Mouse (Mus musculus) embryonic facial prominence, embryonic 13.5 days (tissue): ENCODE results near the gene Gm11084. TPM values are rescaled to one million over a fixed set of nuclear protein-coding genes. Genes with fewer than 3 reads are reported as not detected.
"Not testable (repeated sequence)": the region's sequence is repeated elsewhere in the genome, so short reads cannot be mapped to it uniquely, and the experiment has no call there.

Experiments used
- ATAC-seq: fragments of 200-750 bp; cut with Nextera tagmentation; 2 replicates; pipeline ENCODE4 v1.8.0; 2017; ENCODE audit warnings: low read depth; ENCODE audit not compliant: insufficient number of reproducible peaks, insufficient read depth, low FRiP score, low TSS enrichment
- H3K27ac ChIP-seq: fragments of 300-500 bp; sonication (generic); 2 replicates; pipeline ENCODE4 v1.5.1; 2015; ENCODE audit warnings: moderate library complexity, mild to moderate bottlenecking, inconsistent platforms
- H3K27me3 ChIP-seq: fragments of 300-500 bp; sonication (generic); 2 replicates; pipeline ENCODE4 v1.6.1; 2015; ENCODE audit warnings: mild to moderate bottlenecking, inconsistent platforms
- H3K36me3 ChIP-seq: fragments of 300-500 bp; sonication (generic); 2 replicates; pipeline ENCODE4 v1.6.1; 2015; ENCODE audit warnings: mild to moderate bottlenecking, inconsistent platforms
- H3K4me1 ChIP-seq: fragments of 300-500 bp; sonication (generic); 2 replicates; pipeline ENCODE4 v1.6.1; 2015; ENCODE audit warnings: inconsistent platforms
- H3K4me2 ChIP-seq: fragments of 300-500 bp; sonication (generic); 2 replicates; pipeline ENCODE4 v1.6.1; 2015; ENCODE audit warnings: moderate library complexity, mild to moderate bottlenecking, inconsistent platforms
- H3K4me3 ChIP-seq: fragments of 300-500 bp; sonication (generic); 2 replicates; pipeline ENCODE4 v1.5.1; 2015; ENCODE audit warnings: mild to moderate bottlenecking, inconsistent platforms
- H3K9ac ChIP-seq: fragments of 300-500 bp; sonication (generic); 2 replicates; pipeline ENCODE4 v1.6.1; 2015; ENCODE audit warnings: mild to moderate bottlenecking, inconsistent platforms
- H3K9me3 ChIP-seq: fragments of 300-500 bp; sonication (generic); 2 replicates; pipeline ENCODE4 v1.6.1; 2016; ENCODE audit warnings: inconsistent platforms
- WGBS: fragments of 180-500 bp; shearing (Covaris S2); methylation state at CpG from one replicate; pipeline ENCODE4 v1.1.7; 2015; ENCODE audit warnings: mixed read lengths; 5-methylcytosine and 5-hydroxymethylcytosine counted together
- polyA plus RNA-seq: library from polyadenylated mRNA; unstranded; fragments of >200 nt; fragmentation: Nextera tagmentation; extraction: Ambion mirVana; gene quantifications from 2 replicates; pipeline ENCODE4 v1.2.1, GENCODE M21; 2015

The Gm11084 gene
- not detected in 2 replicates for polyA plus RNA-seq

DNA sequence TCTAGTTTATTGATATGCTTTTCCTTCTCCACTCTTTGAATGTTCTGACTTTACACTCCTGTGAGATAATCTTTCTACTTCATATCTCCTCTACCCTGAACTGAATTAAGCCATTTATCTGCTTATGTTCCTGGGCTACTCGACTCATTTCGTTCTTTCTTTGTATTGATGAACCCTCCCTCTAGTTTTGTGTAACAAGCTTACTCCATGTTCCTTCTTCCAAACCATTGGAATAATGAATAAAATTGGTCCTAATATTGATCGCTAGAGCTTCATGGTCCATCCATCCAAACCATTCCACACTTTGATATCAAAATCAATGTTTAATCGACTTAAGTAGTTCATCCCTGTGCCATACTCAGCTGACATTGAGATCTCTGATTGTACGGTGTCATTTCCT, at the start of gene Gm11084:
Gm11084 (minus strand) TSS at position 101 of the 400 bp plus-strand sequence.
- Histone ChIP-seq H3K36me3 (peaks cover 11% of the 10 kb centered on the region), H3K9ac (no peak within 1 kb of the TSS), H3K4me2 (no peak within 1 kb of the TSS), H3K4me1 (no peaks in the 10 kb centered on the region), H3K9me3 (peaks cover 10% of the 10 kb centered on the region), H3K4me3 (no peak within 1 kb of the TSS), H3K27me3 (no peaks in the 10 kb centered on the region), H3K27ac (no peak within 1 kb of the TSS)
- ATAC-seq = no peak
- WGBS = 92% methylated on average over 5 of the region's 5 CpGs

DNA sequence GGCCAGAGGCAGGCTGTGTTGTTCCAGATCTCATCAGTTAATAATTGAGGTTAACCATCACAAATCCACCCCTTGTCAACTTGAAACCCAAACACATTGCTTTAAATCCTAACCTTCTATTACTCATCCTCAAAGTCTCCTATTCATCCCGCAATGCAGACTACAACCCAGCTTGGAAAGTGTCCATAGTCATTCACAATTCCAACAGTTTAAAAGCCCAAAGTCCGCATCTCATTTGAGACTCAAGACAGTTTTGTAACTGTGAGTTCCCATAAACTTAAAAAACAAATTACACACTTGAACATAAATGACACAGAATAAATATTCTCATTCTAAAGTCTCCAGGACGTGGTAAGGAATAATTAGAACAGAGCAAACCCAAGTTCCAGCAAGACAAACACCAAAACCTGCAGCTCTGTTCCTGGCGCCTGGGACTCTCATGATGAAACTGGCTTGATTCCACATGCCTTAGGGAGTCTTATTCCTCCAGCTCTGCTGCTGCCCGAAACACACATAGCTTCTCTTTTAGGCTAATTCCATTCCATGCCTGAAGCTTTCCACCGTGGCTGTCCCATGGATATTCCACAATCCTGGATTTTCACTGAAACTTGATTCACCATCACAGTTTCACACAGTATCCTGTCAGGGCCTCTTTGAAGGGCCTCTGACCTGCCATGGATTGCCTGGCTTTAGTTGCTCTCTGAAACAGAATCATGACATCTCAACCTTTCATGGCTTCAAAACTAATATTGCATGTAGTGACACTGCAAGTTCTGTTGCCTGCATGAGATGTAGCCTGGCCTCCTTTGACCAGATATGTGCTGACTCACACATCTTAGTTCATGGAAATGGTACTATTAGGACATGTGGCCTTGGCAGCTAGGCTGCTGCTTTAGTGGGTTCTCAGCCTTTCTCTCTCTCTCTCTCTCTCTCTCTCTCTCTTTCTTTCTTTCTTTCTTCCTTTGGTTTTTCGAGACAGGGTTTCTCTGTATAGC, 44.8 kb upstream of the Gm11084 start:
- no peak overlapping the region for H3K4me3 ChIP-seq
- H3K27me3 ChIP-seq = no peaks in the 10 kb centered on the region
- no peak for ATAC-seq
- H3K4me1 ChIP-seq = peaks cover 7% of the 10 kb centered on the region; the same call in 1 of the 2 replicates
- H3K9ac ChIP-seq = no peak overlapping the region
- H3K9me3 ChIP-seq = no peaks in the 10 kb centered on the region
- H3K36me3 ChIP-seq = no peaks in the 10 kb centered on the region
- 72% methylated on average over 7 of the region's 7 CpGs for WGBS
- H3K27ac ChIP-seq = no peak overlapping the region
- H3K4me2 ChIP-seq = no peak overlapping the region

DNA sequence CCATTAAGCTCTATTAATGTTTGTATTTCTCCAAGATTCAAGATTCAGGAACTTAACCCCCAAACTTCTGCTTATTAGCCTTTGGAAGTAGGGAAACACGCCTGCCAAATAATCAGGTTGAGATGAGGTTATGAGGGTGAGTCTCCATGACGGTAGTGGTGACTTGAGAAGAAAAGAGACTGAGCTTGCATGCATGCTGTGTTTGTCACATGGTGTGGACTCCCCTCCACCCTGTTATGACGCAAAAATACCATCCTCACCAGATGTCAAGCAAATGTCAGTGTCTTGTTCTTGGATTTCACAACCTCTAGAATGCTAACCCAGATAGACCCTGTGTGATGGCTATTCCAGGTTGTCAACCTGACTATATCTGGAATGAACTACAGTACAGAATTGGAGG, 43.3 kb upstream of the Gm11084 start:
- Histone ChIP-seq H3K9me3 (no peaks in the 10 kb centered on the region), H3K4me1 (peaks cover 7% of the 10 kb centered on the region; the same call in 1 of the 2 replicates), H3K4me2 (no peak overlapping the region), H3K27ac (no peak overlapping the region), H3K9ac (no peak overlapping the region), H3K36me3 (no peaks in the 10 kb centered on the region), H3K4me3 (no peak overlapping the region), H3K27me3 (no peaks in the 10 kb centered on the region)
- ATAC-seq = no peak
- WGBS = 96% methylated on average over 3 of the region's 3 CpGs

DNA sequence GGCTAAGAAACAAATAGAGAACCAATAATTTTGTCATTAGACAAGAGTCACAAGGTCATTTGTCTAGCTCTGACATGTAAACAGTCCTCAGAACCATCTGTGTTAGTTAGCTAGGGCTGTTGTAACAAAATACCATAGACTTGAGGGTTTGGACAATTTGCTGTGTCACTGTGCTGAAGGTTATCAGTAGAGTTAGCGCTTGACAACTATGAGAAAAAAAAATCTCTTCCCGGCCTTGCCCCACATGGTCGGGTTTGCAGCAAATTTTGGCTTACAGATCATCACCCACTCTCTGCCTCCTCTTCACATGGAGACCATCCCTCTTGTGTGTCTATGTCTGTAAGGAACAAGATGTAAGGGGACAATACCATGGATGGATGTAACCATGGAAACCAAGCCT, 41.5 kb upstream of the Gm11084 start:
- no peaks in the 10 kb centered on the region for H3K9me3 ChIP-seq
- H3K4me3 ChIP-seq = no peak overlapping the region
- no peak for ATAC-seq
- H3K4me2 ChIP-seq = no peak overlapping the region
- no peaks in the 10 kb centered on the region for H3K27me3 ChIP-seq
- H3K27ac ChIP-seq = no peak overlapping the region
- no peak overlapping the region for H3K9ac ChIP-seq
- 68% methylated on average over 3 of the region's 3 CpGs for WGBS
- H3K4me1 ChIP-seq = no peaks in the 10 kb centered on the region
- H3K36me3 ChIP-seq = no peaks in the 10 kb centered on the region

DNA sequence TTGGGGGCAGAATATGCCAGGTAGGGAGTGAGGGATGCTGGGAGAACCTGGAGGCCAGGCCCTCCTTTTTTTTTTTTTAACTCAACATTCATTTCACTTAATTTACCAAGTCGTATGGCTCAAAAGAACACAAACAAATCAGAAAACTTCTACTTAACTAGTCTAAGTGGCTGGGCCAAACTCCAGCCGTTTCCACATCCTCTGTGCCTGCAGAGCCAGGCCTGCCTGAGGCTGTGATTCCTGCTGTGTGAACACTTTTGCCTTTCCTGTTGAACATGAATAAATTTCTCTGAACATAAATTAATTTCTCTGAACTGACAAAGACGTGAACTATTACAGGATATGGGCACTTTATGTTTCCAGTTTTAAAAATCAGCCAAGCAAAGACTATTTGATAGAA, 40.6 kb upstream of the Gm11084 start:
- Histone ChIP-seq H3K4me1 (no peaks in the 10 kb centered on the region), H3K9me3 (no peaks in the 10 kb centered on the region), H3K4me3 (no peak overlapping the region), H3K9ac (no peak overlapping the region), H3K4me2 (no peak overlapping the region), H3K36me3 (no peaks in the 10 kb centered on the region), H3K27me3 (no peaks in the 10 kb centered on the region), H3K27ac (no peak overlapping the region)
- ATAC-seq = no peak
- WGBS = 28% methylated on average over 3 of the region's 3 CpGs

DNA sequence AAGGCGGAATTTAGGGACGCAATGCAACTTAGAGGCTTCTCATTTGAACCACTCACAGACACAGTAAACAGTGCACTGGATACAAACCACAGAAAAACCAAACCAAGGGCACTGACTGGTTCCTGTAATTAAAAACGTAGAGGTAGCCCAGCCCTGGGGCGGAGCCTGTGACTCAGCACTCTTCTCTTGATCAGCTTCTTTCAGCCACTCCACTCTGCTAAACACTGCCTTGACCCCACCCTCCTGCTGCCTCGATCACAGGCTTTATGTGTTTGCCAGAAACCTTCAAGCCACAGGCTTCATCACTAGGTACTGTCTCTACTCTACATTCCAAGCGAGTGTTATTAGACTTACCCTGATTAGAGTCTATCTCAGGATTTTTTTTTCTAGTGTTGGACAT, 37.3 kb upstream of the Gm11084 start:
- H3K4me3 ChIP-seq = no peak overlapping the region
- H3K4me1 ChIP-seq = peaks cover 4% of the 10 kb centered on the region; the same call in 1 of the 2 replicates
- H3K27ac ChIP-seq = no peak overlapping the region
- H3K27me3 ChIP-seq = no peaks in the 10 kb centered on the region
- WGBS = 40% methylated on average over 6 of the region's 6 CpGs
- no peaks in the 10 kb centered on the region for H3K36me3 ChIP-seq
- no peak for ATAC-seq
- H3K9me3 ChIP-seq = no peaks in the 10 kb centered on the region
- no peak overlapping the region for H3K4me2 ChIP-seq
- no peak overlapping the region for H3K9ac ChIP-seq

DNA sequence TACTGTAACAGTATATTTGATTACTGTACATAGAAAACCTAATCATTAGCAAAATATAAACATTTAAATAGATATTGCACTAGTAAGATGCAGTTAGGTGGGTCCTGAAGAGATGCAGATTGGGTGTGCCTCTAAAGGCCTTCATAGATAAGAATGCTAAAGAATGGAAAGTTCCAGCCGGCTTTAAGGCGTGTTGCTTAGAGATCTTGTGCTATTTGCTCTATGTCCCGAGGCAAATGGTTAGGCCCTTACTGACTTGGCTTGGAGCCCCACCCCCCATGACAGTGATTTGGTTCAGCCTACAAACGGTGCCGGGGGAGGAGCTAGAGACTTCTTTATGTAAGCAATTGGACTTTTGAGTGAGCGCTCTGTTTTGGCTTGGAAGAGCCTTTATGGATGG, 34.5 kb upstream of the Gm11084 start:
- Histone ChIP-seq H3K4me1 (peaks cover 4% of the 10 kb centered on the region; the same call in 1 of the 2 replicates), H3K9ac (no peak overlapping the region), H3K4me3 (no peak overlapping the region), H3K27me3 (no peaks in the 10 kb centered on the region), H3K9me3 (no peaks in the 10 kb centered on the region), H3K27ac (no peak overlapping the region), H3K36me3 (no peaks in the 10 kb centered on the region), H3K4me2 (no peak overlapping the region)
- ATAC-seq = no peak
- 86% methylated on average over 6 of the region's 6 CpGs for WGBS

DNA sequence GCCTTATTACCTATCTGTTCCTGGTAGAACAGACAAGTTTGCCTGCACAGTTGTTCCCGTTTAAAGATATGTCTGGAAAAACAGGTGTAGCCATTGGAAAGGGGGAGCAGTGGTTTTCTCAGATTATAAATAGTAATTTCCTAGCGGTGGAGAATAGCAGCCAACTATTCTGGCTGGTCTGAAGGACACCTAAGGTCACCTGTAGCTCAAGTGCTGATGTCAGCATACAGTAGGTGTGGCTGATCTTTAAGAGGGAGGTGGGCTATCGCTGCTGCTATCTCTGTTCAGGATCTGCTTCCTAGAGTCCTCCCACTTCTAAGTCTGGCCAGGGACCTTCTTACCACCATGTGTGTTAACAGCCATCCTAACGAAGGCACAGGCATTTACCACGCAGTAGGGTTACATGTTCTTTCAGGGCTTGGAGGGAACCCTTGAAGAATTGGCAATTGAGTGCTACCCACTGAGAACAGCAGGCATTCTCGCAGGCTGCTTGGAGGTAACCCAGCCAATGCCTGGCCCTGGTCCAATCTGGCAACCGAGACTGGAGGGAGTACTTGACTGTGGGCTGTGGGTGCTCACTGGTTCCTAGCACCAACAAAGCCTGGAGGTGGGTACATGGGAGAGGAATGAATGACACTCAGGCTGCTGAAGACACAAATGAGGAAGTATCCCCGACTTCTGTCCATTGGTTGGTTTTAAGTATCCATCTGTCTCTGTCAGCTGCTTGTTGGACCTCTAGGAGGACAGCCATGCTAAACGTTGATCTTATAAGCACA, 33.0 kb upstream of the Gm11084 start:
- no peak for ATAC-seq
- H3K9me3 ChIP-seq = no peaks in the 10 kb centered on the region

DNA sequence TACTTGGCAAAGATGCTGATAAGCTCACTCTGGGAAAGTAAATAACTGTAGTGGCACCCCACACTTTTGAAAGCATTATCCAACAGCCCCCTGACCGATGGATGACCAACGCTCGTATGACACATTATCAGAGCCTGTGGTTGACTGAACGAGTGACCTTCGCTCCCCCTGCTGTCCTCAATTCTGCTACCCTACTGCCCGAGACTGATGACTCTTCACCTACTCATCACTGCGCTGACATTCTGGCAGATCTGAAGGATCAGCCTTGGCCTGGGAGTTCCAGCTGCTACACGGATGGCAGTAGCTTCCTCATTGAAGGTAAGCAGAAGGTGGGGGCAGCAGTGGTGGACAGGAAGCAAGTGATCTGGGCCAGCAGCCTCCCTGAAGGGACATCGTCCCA, 27.5 kb upstream of the Gm11084 start:
- peaks cover 15% of the 10 kb centered on the region; the same call in 1 of the 2 replicates for H3K9me3 ChIP-seq
- not testable (repeated sequence) for H3K36me3 ChIP-seq, H3K4me3 ChIP-seq, H3K27ac ChIP-seq, H3K9ac ChIP-seq, H3K27me3 ChIP-seq, ATAC-seq, H3K4me1 ChIP-seq, H3K4me2 ChIP-seq
- WGBS = 85% methylated on average over 9 of the region's 9 CpGs

More for the DNA sequence above, 33.0 kb upstream of the Gm11084 start:
- H3K27ac ChIP-seq = no peak overlapping the region
- no peak overlapping the region for H3K9ac ChIP-seq
- H3K4me2 ChIP-seq = no peak overlapping the region
- no peak overlapping the region for H3K4me3 ChIP-seq
- H3K27me3 ChIP-seq = no peaks in the 10 kb centered on the region
- H3K4me1 ChIP-seq = peaks cover 4% of the 10 kb centered on the region; the same call in 1 of the 2 replicates
- no peaks in the 10 kb centered on the region for H3K36me3 ChIP-seq
- 76% methylated on average over 9 of the region's 9 CpGs for WGBS

DNA sequence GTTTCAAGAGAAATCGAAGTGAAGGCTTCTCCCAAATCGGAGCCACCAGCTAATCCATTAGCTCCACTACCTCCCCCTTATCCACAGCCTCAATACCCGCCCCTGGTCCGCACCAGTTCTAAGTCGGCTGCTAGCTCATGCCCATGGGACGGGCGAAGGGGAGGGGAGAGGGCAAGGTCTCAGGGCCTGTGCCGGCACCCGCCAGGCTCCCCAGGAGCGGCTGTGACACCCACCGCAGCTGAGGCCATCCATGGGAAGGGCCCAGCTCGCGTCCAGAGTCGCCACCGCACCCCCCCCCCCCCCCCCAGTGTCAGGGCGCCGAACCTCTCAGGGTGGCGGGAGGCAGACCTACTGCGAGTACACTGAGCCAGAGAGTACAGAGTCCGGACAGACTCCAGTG, 26.1 kb upstream of the Gm11084 start:
- 78% methylated on average over 19 of the region's 20 CpGs for WGBS
- no peak overlapping the region for H3K4me3 ChIP-seq
- ATAC-seq = no peak
- H3K4me2 ChIP-seq = no peak overlapping the region
- no peaks in the 10 kb centered on the region for H3K27me3 ChIP-seq
- H3K36me3 ChIP-seq = no peaks in the 10 kb centered on the region
- peaks cover 15% of the 10 kb centered on the region; the same call in 1 of the 2 replicates for H3K9me3 ChIP-seq
- no peak overlapping the region for H3K9ac ChIP-seq
- H3K4me1 ChIP-seq = no peaks in the 10 kb centered on the region
- no peak overlapping the region for H3K27ac ChIP-seq

DNA sequence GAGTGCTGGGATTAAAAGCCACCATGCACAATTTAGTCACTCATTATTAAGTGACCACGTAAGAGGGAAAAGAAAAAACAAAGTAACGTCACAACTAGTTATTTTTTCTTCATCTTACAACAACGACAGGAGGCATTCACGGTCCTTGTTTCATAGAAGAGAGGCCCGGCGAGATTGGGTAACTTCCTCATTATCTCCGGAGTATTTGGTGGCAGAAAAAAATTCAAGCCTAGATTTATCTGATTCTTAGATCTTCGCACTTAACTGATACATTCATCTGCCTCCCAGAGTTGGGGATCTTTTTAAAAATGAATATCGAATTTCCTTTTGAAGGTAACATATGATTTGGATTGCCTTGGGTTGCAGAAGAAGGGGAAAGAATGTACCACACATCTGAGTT, 21.0 kb upstream of the Gm11084 start:
- 89% methylated on average over 9 of the region's 9 CpGs for WGBS
- Histone ChIP-seq H3K4me1 (peaks cover 29% of the 10 kb centered on the region), H3K9ac (no peak overlapping the region), H3K27me3 (no peaks in the 10 kb centered on the region), H3K4me3 (no peak overlapping the region), H3K27ac (no peak overlapping the region), H3K9me3 (peaks cover 15% of the 10 kb centered on the region; the same call in 1 of the 2 replicates), H3K4me2 (no peak overlapping the region), H3K36me3 (no peaks in the 10 kb centered on the region)
- ATAC-seq = no peak
